Mouse (Mus musculus) 3T3-L1 (cell line): ENCODE measurements around the gene Vrk3.
"Not testable (repeated sequence)": the region's sequence is repeated elsewhere in the genome, so short reads cannot be mapped to it uniquely, and the experiment has no call there.

Experiments used
- DNase-seq: peaks from one replicate; pipeline ENCODE4 v3.0.0-alpha.2; 2015; ENCODE audit warnings: low read depth, low spot score

Vrk3 gene

GRCm38 (mm10) chr7:44748101-44749044 is at the start of gene Vrk3:
Vrk3 (plus strand) TSS chr7:44748413.
- peak; percentile 98 for DNase-seq

- DNase-seq, result peak; percentile 60
These were observed 46.3 kb upstream of the Vrk3 start for GRCm38 (mm10) chr7:44701921-44702320.

- no peak for DNase-seq
These were observed 45.2 kb upstream of the Vrk3 start for GRCm38 (mm10) chr7:44702985-44703384.

DNA sequence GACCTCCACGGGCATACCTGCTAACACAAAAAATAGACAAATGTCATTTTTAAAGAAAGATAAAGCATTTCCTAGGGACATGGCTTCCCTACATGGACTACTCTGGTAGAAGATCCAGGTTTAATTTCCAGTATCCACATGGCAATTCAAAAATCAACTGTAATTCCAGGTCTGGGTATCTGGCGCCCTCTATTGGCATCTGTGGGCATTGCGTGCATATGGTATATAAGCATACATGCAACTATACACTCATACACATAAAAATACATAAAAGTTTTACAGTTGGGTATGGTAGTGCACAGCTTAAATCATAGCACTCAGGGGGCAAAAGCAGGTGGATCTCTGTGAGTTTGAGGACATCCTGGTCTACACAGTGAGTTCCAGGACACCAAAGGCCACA is 43.9 kb upstream of the Vrk3 start:
- DNase-seq, result peak; percentile 39

DNA sequence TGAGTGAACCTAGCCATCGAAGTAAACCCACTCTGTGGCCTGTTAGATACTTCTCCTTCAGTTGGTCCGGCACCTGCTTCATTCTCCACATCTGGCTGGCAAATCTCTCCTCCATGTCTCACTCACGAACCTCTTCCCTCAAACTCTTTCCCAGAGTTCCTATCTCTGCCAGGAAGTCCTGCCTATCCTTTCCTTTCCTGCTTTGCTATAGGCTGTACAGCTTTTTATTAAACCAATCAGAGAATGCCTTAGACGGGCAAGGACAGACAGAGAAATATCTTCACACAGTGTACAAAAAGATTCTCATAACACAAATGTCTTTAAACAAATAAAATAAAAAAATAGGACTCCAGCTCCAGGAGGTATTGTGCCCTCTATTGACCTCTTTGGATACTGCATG is 43.1 kb upstream of the Vrk3 start:
- DNase-seq, result no peak

DNA sequence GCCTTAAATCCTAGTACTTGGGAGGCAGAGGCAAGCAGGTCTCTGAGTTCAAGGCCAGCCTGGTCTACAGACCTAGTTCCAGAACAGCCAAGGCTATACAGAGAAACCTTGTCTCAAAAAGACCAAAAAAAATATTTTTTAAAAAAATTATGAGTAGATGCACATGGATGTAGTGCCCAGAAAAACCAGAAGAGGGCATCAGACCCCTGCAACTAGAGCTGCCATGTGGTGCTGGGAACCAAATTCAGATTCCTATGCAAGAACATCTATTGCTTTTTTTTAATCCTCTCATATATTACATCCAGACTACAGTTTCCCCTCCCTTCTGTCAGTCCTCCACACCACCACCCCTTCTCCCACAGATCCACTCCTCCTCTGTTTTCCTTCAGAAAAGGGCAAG is 41.9 kb upstream of the Vrk3 start:
- no peak for DNase-seq

- DNase-seq, result no peak
These were observed 41.0 kb upstream of the Vrk3 start for GRCm38 (mm10) chr7:44707169-44707675.

DNA sequence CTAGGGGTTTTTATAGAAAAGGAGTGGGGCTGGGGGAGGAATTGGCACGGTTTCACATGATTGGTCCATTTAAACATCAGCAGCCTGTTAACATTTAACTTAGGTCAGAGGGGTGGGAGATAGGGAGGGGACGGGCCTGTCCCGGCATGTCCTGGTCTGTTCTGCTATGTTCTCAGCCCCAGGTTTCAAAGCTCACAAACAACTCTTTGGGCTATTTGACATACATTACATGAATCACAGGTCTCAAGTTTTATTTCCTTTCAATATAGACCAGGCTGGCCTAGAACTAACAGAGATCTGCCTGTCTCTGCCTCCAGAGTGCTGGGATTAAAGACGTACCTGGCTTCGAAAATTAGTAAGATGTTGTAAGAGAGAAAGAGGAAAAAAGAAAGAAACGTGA is 40.1 kb upstream of the Vrk3 start:
- not testable (repeated sequence) for DNase-seq

- DNase-seq, result no peak
These were observed 39.6 kb upstream of the Vrk3 start, which contains the start of gene Izumo2 for GRCm38 (mm10) chr7:44708574-44708973. Izumo2 (plus strand) TSS chr7:44708742.

- no peak for DNase-seq
These were observed 38.3 kb upstream of the Vrk3 start for GRCm38 (mm10) chr7:44709881-44710280.

DNA sequence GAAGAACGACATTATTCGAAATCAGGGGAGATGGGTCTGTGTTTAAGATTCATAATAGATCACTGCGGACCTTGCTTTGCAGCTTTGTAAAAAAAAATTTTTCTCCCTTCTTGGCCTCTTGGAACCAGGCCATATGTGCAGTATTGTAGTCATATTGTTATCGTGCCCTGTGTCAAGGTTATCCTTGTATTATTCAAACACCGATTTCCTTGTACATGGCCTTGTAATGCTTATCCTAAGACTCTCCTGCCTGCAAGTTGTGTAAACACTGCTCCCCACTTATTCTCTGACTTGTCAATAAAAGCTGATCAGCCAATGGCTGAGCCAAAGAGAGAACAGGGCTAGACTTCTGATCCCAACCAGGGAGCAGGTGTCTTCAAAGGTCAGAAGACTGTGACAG is 26.2 kb upstream of the Vrk3 start:
- DNase-seq, result no peak

GRCm38 (mm10) chr7:44724316-44724715 is 23.9 kb upstream of the Vrk3 start:
- DNase-seq, result peak; percentile 50

DNA sequence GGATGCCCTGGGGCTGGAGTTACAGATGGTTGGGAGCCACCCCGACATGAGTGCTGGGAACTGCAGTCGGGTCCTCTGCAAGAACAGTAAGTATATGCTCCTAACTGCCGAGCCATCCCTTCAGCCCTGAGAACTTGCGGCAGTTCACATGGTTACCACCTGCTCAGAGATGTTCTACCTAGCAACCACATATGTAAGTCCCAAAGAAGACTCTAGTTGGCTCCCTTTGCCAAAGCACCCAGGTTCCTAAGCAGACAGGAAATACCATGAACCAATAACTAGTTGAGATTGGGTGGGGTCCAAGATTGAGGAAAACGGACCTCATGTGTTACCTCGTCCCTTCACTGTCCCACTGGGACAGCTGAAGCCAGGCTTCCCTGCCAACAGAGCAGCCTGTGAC is 21.9 kb upstream of the Vrk3 start:
- DNase-seq, result peak; percentile 32

- no peak for DNase-seq
These were observed 21.1 kb upstream of the Vrk3 start for GRCm38 (mm10) chr7:44727151-44727550.

GRCm38 (mm10) chr7:44728082-44728975 is 19.9 kb upstream of the Vrk3 start:
- DNase-seq, result no peak

- no peak for DNase-seq
These were observed 14.5 kb upstream of the Vrk3 start for GRCm38 (mm10) chr7:44733723-44734122.

- no peak for DNase-seq
These were observed 6.9 kb upstream of the Vrk3 start for GRCm38 (mm10) chr7:44741361-44741760.

- DNase-seq, result no peak
These were observed 3.9 kb upstream of the Vrk3 start for GRCm38 (mm10) chr7:44744270-44744669.

- DNase-seq, result peak; percentile 78
These were observed 3.1 kb upstream of the Vrk3 start for GRCm38 (mm10) chr7:44745076-44745475.

DNA sequence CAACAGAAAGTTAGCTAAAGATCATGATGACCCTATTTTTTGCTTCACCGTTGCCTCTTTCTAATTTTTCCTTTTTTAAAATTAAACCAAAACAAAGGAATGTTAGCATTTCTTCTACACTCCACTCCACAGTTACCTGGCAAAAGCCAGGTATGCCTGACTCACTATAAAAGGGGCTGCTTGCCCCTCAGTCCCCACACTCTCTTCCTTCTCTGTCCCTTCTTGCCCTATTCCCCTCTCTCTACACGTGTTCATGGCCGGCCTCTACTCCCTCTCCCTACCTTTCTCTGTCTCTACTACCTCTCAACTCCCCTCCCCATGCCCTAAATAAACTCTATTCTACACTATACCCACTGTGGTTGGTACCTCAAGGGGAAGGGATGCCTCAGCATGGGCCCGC is 1.1 kb upstream of the Vrk3 start:
- no peak for DNase-seq

- DNase-seq, result not testable (repeated sequence)
These were observed 2.7 kb downstream of the Vrk3 start, which contains the start of gene Zfp473 for GRCm38 (mm10) chr7:44750950-44751349. Zfp473 (minus strand) TSS chr7:44751050.

DNA sequence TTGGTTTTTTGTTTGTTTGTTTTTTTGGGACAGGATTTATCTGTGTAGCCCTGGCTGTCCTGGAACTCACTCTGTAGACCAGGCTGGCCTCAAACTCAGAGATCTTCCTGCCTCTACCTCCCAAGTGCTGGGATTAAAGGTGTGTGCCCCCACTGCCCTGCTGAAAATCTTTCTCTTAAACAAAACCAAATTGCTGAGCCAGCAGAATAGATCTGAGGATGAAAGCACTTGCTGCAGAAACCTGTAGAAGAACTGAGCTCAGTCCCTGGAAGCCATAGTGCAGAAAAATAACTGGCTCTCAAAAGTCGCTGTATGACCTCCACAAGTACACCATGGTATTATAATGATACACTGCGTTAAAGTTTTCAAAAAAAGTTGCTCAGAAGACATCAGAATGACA is 9.0 kb downstream of the Vrk3 start:
- no peak for DNase-seq
